Mouse (Mus musculus): ENCODE measurements around the gene Serpinb3c.
"Not testable (repeated sequence)": the region's sequence is repeated elsewhere in the genome, so short reads cannot be mapped to it uniquely, and the experiment has no call there.

The Serpinb3c gene

DNA sequence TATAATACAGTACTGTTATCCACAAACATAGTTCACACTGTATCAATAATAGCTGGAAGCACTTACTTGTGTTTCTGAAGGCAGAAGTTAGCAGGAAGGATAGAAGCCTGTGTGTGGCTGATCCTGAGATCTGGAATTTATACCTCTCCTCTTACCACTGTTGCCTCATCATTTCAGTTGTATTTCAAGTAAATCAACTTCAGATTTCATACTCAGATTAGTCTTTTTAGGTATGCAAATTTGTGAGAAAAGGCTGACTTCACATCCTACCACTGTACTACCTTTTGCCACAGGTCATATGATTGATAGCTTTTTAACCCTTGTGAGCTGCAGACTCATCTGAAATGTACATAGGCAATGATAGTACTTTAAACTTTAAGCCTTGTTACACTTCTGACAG, at the start of gene Serpinb3c, which contains the start of gene Serpinb3b:
Gene Serpinb3c (minus strand): TSS at position 111 of the 400 bp plus-strand sequence.
Gene Serpinb3b (minus strand): TSS at position 101 of the 400 bp plus-strand sequence.
- not testable (repeated sequence) for DNase-seq

- not testable (repeated sequence) for DNase-seq
Observed at GRCm38 (mm10) chr1:107243170-107243569, 35.0 kb downstream of the Serpinb3c start.
